Mouse (Mus musculus) CD4-positive, CD25-positive, alpha-beta regulatory T cell, adult 2 months (primary cell): Measurements from ENCODE around the gene Dmrt2.

ENCODE experiments used
- DNase-seq: peaks from one replicate; pipeline ENCODE4 v3.0.0-alpha.2; 2012; ENCODE audit warnings: low read depth, low spot score

Dmrt2 gene

DNA sequence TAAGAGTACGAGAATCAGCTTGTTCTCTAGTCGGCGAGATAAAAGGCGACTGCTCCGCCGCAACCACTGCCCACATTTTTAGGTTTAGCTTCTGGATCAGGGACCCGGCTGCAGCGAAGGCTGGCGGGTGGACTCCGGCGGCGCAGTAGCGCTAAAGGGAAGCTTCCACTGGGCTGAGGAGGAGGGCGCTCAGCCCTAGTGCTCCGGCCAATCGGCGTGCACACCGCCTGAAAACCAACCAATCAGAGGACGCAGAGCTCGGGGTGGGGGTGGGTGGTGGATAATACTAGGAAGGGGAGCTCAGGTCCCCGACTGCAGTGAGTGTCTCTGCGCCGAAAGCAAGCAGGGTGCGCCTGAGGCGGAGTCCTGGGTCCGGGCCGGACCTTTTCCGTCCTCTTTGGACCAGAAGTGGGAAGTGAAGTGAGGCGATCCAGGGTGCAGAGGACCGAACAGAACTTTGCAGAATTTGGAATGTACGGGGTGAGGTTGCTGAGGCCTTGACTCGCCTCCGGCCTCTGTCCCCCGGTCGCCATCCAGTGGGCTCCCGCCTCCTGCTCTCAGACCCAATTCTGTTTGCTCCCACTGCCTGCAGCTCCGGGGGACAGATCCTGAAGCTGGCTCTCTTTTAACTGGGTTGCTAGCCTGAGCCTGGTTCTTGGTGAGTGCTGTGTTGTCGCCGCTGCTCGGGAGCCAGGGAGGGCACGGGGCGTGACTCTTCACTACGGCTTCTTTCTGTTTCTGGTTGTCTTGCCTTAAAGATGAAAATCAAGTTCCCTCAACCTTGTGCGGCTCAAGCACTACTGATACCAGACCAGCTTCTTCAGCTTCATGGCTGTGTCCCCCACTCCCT is at the start of gene Dmrt2:
Dmrt2 (plus strand) TSS at position 311 of the 850 bp plus-strand sequence.
- DNase-seq, result peak; percentile 11

DNA sequence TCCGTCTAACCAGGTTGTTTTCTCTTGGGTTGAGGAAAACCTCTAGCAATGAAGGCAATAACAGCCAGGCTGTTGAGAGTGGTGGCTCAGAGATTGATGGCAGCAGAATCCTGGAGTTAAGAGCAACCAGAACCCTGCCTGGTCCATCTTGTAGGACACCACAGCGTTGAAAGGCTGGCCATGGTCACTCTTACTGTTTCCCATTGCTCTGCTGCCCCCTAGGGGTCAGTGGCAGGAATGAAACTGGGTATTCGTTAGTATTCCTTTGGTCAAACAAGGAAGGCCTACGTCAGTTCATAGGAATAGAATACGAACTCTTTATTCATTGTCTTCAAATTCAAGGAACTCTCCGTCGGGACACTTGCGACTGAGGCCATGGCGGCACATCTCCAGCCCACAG is 43.7 kb upstream of the Dmrt2 start:
- peak; percentile 40 for DNase-seq

- no peak for DNase-seq
These were observed 37.1 kb upstream of the Dmrt2 start for GRCm38 (mm10) chr19:25635119-25635518.

- peak; percentile 8 for DNase-seq
These were observed 36.5 kb upstream of the Dmrt2 start for GRCm38 (mm10) chr19:25635622-25636244.

DNA sequence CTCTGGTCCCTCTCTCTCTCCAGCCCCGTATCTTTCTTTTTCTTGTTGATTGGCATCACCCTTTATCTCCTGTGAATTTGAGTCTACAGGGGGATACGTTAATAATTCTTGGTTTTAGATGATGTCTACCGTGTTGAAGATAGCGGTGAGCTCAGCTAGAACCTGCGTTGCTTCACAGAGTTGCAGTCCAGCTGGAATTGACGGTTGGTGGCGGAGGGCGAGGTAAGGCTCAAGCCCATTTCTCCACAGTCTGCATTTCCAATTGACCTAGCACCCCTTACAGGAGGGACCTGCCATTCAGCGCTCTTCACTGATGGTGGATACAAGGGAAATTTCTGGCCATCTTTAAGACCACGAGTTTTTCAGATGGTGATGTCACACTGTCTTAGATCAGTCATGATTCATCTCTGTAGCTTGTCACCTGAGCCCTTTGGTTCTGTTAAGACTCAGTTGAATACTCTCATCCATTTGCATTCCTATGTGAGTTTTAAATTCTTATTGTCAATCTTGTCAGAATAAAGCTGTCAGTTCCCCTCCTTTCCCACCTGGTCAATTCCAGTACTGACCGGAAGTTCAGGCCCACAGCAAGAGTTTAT is 33.3 kb upstream of the Dmrt2 start:
- no peak for DNase-seq

GRCm38 (mm10) chr19:25641786-25642185 is 30.4 kb upstream of the Dmrt2 start:
- no peak for DNase-seq

DNA sequence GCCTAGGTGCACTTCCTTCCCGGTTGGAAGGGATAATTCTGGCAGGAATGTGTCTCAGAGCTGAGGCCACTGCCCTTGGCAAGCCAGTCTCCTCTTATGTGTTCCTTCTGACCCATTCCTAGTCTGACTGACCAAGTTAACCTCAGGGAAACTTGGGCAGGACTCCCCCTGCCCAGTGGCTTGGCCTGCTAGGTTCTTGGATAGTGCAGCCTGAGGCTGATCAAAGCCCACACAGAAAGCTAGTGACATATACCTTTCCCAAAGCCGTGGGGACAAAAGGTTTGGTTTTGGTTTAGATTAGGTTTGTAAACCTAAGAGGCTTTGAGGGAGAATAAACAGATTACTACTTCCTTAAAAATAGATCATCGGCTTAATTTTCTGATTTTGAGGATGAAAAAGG is 25.1 kb upstream of the Dmrt2 start:
- DNase-seq, result no peak

DNA sequence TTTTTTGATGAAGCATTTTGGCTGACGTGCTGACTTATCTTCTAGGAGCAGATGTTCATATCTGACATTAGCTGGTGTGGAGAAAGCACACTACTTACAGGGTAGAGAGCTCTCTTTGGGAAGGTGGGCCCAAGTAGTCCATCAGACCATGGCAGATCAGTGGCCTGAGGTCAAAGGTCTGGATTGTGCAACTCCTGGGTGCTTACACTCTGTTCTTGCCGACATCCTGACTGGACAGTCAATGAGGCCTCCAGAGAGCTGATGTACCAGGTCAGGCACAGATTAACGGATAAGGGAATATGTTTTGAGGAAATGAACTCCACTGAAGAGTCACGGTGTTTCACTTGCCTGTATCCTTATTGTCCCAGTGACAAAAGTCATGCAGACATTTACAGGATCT is 23.5 kb upstream of the Dmrt2 start:
- DNase-seq, result no peak

- DNase-seq, result no peak
These were observed 21.7 kb upstream of the Dmrt2 start for GRCm38 (mm10) chr19:25650474-25650873.

DNA sequence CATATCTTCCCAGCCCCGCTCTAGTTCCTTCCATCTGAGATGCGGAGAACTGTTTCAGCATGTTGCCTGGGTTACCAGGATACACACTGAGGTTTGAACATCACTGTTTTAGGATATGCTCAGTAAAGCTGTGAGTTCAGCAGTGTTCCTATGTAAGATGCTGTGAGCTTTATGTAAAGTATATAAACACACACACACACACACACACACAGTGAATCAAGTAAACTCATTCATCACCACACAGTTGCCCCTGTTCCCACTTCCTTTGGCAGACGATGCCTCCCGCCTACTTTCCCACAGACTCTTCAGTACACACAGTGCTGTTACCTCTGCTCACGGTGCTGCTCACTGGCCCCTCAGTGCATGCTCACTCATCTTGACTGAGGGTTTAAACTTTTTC is 19.7 kb upstream of the Dmrt2 start:
- no peak for DNase-seq

- no peak for DNase-seq
These were observed 18.0 kb upstream of the Dmrt2 start for GRCm38 (mm10) chr19:25654034-25654749.

DNA sequence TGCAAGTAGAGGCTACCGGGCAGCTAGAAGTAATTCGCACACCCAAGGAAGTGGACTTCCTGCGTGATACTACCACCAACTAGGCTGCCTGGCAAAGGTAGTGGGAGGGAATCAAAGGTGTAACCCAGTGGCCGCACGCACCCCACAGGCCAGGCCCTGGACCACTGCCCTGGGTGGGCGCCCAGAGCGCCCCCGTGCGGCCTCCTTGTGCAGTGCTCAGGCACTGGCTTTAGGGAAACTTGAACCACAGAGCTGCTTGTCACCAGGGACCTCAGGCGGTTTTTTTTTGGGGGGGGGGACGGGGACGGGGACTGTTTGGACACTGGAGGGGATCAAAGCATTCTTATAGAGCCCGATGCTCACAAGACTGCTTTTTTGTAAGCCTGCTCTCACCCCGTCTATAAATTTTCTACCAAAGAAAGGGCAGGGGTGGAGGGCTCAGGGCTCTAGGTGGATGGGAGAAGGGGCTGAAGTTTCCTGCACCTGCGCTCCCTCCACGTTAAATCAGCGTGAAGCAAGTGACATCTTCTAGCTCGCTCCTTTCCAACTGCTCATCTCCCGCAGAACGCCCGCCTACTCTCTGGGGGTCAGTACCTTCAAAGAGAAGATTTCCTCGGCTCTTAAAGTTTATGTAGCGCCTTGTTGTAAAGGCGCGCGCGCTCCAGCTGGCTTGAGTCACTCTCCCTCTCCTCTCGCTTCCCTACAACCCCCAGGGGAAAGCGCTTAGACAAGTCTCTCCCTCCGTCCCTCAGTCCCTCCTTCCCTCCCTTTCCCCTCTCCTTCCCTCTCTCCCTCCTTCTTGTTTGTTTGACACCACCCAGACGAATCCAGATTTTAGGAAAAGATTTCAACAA is 6.5 kb upstream of the Dmrt2 start:
- DNase-seq, result no peak

- DNase-seq, result no peak
These were observed 4.4 kb upstream of the Dmrt2 start for GRCm38 (mm10) chr19:25667836-25668235.

DNA sequence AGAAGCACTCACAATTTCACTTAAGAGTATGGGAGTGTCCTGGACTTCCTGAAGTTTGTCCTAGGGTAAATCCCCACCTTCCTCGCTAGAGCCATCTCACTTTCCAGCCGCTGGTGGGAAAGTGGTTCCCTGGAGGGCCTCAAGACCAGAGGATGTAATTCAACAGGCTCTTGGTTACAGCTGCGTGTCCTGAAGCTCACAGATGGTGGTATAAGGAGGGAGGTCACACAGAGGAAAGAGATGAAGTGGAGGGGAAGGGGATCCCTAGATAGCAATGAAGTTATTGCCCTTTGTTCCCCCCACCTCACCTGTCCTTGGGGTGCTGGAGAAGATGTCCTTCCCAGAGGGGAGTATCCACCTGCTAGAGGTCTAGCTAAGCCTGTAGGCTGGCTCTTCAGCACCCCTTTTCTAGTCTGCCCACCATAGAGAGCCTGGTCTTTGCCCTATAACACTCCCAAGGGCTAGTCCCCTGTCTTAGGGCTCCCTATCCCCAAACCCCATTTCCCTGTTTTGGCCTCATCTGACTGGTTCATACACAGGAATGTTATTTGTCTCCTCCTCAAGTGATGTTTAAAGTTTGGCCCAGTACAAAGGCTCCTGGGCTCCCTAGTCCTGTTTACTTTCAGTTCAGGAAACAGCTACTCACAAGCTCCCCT is 2.5 kb upstream of the Dmrt2 start:
- DNase-seq, result no peak

DNA sequence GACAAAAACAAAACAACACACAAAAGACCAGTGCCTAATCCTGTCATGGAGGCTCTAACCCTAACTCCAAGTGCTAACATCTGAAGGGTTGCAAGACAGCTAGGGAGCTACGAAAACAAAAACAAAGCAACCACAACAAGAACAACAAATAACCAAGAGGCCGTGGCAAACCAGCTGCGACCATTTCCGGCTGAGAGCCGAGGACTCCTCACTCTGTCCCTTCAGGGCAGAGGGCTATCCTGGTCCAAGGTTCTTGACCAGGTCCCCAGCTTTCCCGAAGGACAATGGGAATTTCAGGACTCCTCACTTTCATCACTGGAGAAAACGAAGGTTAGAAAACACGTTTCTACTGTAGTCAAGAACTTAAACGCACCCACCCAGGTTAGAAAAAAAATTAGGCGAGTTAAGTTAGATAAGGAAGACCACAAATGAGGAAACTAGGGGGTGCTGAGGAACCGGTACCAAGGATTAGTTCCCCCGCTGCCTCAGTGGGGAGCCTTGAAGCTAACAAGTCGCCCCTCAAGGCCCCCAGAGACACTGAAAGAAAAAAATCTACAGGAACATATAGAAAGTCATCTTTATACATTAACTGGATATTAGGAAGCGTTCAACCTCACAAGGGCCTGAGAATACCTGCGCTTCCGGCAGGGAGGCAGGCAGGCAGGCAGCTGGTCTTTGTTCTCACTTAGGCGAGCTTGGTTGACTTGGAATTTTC is 1.5 kb upstream of the Dmrt2 start:
- no peak for DNase-seq

DNA sequence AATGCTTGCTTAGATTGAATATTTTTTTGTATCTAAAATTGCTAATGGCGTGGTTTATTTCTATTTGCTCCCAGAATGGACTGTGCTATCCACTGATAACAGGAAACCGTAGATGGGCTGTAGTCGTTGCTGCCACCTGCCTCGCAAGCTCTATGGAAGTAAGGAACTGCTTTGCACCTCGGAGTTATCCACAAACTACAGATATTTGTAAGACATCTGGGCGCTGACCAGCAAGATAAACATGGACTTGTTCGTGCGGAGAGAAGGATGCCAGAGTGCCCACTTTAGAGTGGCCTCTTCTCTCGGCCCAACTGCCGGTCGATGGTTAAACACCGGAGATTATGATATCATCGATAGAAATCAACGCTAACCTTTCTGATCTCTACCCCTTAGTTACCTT is 530 bp upstream of the Dmrt2 start:
- DNase-seq, result no peak

DNA sequence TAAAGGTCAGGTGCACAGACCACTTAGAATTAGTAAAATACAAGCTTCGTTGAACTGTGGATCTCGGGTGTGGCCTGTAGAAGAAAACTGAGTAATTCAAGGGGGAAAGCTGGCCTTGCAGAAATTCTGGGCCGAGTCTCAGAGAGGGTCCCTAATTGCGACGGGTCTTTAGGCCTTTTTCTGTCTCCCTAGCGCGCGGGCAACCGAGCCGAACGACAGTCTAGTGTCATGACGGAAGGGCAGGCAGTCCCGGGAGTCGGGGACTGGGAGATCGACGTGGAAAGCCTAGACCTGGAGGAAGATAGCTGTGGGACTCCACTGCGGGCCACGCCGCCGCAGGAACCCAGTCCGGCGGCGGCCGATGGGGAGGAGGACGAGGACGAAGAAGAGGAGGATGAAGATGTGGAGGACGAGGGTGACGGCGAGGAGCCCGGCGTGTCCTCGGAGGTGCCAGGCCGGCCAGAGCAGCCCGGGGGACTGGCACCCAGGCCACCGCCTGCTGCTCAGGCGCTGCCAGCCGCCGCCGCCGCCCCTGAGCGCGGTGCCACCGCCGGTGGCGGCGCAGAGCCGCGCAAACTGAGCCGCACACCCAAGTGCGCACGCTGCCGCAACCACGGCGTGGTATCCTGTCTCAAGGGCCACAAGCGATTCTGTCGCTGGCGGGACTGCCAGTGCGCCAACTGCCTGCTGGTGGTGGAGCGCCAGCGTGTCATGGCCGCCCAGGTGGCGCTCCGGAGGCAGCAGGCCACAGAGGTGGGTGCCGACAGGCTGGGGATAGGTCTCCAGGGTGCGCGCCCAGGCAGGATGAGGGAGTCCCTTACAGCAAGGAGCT is 1.2 kb downstream of the Dmrt2 start:
- DNase-seq, result peak; percentile 1

DNA sequence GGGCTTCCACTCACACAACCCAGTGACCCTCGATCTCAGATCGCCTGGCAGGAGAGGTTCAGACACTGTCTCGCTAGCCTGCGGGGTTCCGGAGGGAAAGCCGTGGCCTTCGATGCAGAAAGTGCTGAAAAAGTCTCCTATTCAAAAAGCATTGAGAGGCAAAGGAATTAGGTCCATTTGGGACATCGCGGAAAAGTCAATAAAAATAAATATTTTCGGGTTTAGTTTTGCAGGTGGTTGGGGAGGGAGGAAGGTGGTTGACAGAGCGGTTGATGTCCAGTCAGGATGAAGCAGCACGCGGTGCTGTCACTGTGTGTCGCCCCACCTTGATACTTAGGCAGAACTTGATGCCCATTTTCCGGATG is 1.8 kb downstream of the Dmrt2 start:
- no peak for DNase-seq

DNA sequence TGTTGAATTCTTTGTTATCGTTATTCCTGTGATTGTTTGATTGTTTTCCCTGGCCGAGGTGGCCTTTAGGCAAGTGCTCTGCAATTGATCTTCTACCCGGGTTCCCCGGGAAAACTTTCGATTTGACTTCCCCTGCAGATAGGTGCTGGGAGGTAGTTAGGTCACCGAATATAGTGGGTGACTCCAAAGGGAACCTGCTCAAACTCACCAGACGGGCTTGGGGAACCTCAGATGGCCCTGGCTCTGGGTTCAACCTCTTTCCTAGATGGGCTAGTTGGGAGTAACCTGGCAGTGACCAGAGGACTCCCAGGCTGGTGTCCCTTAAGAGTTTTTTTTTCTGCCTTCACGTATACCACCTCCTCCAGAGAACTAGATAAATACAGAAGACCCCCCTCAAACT is 2.5 kb downstream of the Dmrt2 start:
- DNase-seq, result no peak
